Mouse (Mus musculus): ENCODE measurements at regions not wholly inside any gene's neighbourhood (a gene's known extent, or its start where the extent isn't known, plus 50 kb on each side); places are given as distances from the start of the nearest gene placed in this dataset. TPM values are rescaled to one million over a fixed set of nuclear protein-coding genes. Genes with fewer than 3 reads are reported as not detected.

GRCm38 (mm10) chr2:172094159-172094558 is 50.9 kb upstream of the Cbln4 start:
- no peak for DNase-seq

GRCm38 (mm10) chr2:172103881-172104655 is 60.8 kb upstream of the Cbln4 start:
- DNase-seq: no peak

- no peak for DNase-seq
Observed at GRCm38 (mm10) chr2:172105241-172105640, 62.0 kb upstream of the Cbln4 start.

DNA sequence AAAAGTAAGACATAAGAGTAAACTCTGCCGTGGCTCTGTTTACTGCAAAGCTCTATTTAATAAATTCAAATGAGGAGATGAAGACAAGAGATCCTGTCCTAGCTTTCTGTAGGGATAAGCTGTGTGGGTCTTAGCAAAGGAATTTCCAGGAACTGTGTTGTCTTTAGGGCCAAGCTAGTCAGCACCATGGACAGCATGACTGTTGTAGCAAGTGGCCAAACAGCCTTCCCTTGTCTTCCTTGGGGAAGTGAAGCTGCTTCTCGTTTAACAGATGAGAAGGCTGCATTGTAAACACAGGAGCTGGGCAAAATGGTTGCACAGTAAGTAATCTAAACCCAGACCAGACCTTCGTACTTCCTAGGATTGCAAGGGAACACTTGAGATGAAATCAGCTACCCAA is 67.4 kb upstream of the Cbln4 start:
- DNase-seq: peak in 1 of 2 experiments; percentile 26

GRCm38 (mm10) chr2:172113639-172114038 is 70.4 kb upstream of the Cbln4 start:
- DNase-seq: no peak

GRCm38 (mm10) chr2:172115604-172116206 is 72.4 kb upstream of the Cbln4 start:
- no peak for DNase-seq

GRCm38 (mm10) chr2:172127517-172127916 is 84.3 kb upstream of the Cbln4 start:
- no peak for DNase-seq

DNA sequence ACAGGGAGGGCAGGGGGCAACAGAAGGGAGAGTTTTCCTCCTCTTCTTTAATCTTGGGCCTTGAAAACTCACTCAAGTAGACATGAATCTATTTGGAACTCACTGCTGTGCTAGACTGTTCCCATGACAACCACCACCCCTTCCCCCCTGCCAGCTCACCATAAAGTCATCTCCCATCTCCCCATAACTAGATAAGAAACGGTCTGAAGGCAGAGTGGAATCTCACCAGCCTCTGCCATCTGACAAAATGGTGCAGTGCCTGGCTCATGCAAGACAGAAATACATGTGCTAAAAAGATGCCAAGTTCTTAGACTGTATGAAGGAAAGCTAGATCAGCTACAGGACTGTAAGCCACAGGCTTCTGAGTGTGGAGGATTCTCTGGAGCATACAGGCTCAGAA is 88.0 kb upstream of the Cbln4 start:
- peak in 1 of 2 experiments; percentile 56 for DNase-seq

- no peak for DNase-seq
Observed at GRCm38 (mm10) chr2:172132623-172133332, 89.5 kb upstream of the Cbln4 start.

GRCm38 (mm10) chr2:172140080-172140479 is 96.8 kb upstream of the Cbln4 start:
- DNase-seq: no peak

DNA sequence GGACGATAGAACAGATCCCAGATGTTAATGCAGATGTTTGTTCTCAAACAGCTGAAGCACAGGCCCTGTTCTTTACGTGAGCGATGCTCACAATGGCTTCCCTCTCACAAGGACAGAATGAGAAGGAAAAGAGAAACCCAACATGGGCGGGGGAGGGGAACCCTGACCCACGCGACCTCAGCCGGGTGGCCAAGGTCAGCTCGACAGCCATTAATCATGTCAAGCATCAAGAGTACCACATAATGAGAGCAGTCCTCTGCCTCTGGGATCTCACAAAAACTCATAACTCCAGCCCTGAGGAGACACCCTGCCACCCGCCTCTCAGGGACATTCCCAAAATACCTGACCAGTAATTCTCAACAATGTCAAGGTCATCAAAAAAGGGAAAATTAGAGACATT is 100.0 kb upstream of the Cbln4 start:
- DNase-seq: peak in 1 of 2 experiments; percentile 49

DNA sequence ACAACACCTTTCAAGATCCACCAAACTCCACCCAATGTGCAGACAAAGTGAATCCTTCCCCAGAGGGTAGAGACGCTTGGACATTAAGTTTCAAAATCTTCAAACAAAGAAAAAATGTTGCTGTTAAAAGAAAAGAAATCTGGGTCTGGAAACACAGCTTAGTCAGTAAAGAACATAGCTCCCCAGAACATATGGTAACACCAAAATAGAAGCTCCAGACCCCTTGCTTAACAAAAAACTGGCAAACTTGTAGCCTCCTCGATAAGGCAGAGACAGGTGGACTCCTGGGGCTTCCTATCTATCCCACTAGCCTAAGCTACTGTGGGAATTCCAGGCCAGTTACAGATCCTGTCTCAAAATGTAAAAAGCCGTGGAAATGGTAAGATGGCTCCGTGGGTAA is 99.6 kb upstream of the Mc3r start:
- DNase-seq: no peak

DNA sequence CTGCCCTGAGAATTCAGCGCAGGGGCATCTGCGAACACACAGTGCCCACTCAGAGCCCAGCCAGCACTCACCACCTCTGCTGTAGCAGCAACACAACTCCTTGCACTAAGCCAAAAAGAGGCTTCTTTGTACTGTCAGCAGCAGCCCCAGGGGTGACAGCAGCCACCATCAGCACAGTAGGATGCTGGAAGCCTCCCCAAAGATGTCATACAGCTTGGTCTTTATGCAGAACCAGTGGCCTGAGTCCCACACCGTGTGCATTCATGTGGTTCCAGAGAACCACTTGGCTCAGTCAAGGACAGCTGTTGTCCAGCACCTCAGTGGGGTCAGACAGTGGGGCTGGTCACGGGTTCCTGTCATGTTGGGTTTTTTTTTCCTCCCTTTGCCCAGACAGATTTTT is 98.6 kb upstream of the Mc3r start:
- DNase-seq: no peak

DNA sequence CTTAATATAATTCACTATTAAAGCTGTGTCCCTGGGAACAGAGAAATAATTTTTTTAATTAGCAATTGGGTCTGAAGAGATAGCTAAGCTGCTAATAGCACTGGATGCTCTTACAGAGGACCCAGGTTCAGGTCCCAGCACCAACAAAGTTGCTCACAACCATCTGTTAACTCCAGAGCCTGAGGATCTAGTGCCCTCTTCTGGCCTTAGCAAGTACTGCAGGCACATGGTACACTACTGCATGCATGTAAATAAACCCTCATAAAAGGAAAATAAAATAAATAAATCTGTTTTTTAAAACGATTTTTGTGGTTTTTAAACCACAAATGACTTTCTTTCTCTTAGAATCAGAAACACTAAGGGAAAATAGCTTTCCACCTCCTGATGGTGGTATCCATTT is 97.4 kb upstream of the Mc3r start:
- no peak for DNase-seq

DNA sequence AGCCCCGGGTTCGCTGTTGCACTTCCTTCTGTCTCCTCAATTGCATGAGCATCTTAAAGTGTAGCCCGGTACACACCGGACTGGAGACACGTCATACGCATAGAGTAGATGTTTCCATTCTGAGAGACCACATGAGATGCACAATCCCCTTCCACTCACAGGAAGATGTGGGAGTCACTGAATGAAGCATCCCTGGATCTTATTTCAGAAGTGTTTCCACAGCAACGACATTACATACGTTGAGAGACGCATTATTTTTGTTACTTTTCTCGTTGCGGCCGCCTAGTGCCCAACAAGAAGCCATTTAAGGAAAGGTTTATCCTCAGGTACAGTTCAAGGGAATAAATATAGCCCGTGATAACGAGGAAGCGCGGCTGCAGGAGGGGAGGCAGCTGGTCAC is 88.4 kb upstream of the Mc3r start:
- DNase-seq: no peak

GRCm38 (mm10) chr2:172177371-172177770 is 70.9 kb upstream of the Mc3r start:
- DNase-seq: no peak

DNA sequence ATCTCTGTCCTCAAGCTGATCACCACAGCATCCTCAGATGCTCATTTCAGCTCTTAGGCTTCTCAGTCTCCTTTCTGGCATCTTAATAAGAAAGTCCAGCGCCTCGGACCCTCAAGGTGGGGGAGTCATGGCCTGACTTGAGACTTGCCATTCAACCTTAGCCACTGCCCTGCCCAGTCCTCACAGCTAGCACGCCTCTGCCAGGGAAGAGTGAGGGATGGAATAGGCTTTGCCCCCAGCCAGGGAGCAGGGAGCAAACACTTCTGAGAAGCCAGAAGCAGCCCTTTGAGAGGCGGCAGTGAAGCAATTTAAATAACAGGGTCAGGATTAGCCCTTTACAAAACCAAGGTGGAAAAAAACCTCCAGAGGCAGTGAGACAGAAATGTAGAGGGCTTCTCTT is 69.0 kb upstream of the Mc3r start:
- DNase-seq: no peak

DNA sequence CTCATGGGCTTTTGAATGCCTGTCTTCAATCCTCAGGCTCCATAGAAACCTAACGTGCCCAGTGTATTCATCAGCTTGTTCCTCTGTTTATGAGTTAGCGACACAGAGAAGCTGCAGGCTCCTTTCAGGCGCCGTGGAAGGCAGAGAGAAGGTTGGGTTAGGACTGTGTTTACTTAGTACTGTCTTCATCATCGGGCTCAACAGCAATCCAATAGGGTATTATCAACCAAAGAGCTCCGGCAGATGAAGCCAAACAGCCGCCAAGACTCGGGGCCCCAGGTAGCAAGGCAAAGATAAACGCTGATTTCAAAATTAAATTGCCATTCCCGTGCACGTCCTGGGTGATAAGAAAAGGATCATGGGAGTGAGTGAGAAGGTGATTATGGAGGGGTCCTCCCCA is 50.5 kb upstream of the Mc3r start:
- no peak for DNase-seq

Small RNAs in the stretch of these regions (microRNA-seq; reads per million reads assigned to microRNA genes)
- gene Gm44301: not detected
